Mouse (Mus musculus) adrenal gland, adult 18-20 months (tissue): ENCODE results near the gene Tmtc1. TPM values are rescaled to one million over a fixed set of nuclear protein-coding genes. Genes with fewer than 3 reads are reported as not detected.

Experiments used
- DNase-seq, 2 experiments: peaks; one replicate each; pipeline ENCODE4 v3.0.0; 2021 to 2022; ENCODE audit warnings: low spot score in 2 of 2
- total RNA-seq, 2 experiments: library from RNA; stranded (reverse); gene quantifications; 1 replicate in 1 of 2; 2 replicates in 1 of 2; pipeline ENCODE4 v1.2.3; 2021

Gene Tmtc1
- total RNA-seq, 2 experiments from 2014 or later: 12.3 to 12.9 TPM

- no peak for DNase-seq
These were observed 250.1 kb downstream of the Tmtc1 start for GRCm38 (mm10) chr6:148193972-148194701.

- DNase-seq: no peak
These were observed 258.5 kb downstream of the Tmtc1 start for GRCm38 (mm10) chr6:148185694-148186093.

Other genes starting within 250 kb of the Tmtc1 start
- 10 to 100 TPM; 74.6 to 81.7 TPM for gene Ergic2, start 232.0 kb downstream of the Tmtc1 start, total RNA-seq